Mouse (Mus musculus) stomach, postnatal 0 days (tissue): Measurements from ENCODE around the gene Mcf2l. TPM values are rescaled to one million over a fixed set of nuclear protein-coding genes. Genes with fewer than 3 reads are reported as not detected.

Source experiments
- ATAC-seq: fragments of 200-750 bp; cut with Nextera tagmentation; 2 replicates; pipeline ENCODE4 v1.8.0; 2017; ENCODE audit not compliant: low FRiP score, low TSS enrichment
- DNase-seq: peaks from one replicate; pipeline ENCODE4 v3.0.0-alpha.2; 2016; ENCODE audit warnings: low spot score
- H3K27ac ChIP-seq: fragments of 300-500 bp; sonication (generic); replicated peaks from 2 replicates; pipeline ENCODE4 v1.5.1; 2014; ENCODE audit warnings: mild to moderate bottlenecking, control low read depth
- H3K27me3 ChIP-seq: fragments of 300-500 bp; sonication (generic); 2 replicates; pipeline ENCODE4 v1.6.1; 2014; ENCODE audit warnings: low read length; ENCODE audit not compliant: control insufficient read depth, insufficient read depth
- H3K36me3 ChIP-seq: fragments of 300-500 bp; sonication (generic); 2 replicates; pipeline ENCODE4 v1.6.1; 2014; ENCODE audit warnings: low read length, mixed read lengths; ENCODE audit not compliant: control insufficient read depth, insufficient read depth
- H3K4me1 ChIP-seq: fragments of 300-500 bp; sonication (generic); replicated peaks from 2 replicates; pipeline ENCODE4 v1.6.1; 2014; ENCODE audit warnings: antibody characterized with exemption; ENCODE audit not compliant: control insufficient read depth, insufficient read depth
- H3K4me2 ChIP-seq: fragments of 300-500 bp; sonication (generic); replicated peaks from 2 replicates; pipeline ENCODE4 v1.6.1; 2014; ENCODE audit warnings: low read depth, mild to moderate bottlenecking, control low read depth, moderate library complexity
- H3K4me3 ChIP-seq: fragments of 300-500 bp; sonication (generic); 2 replicates; pipeline ENCODE4 v1.5.1; 2014; ENCODE audit warnings: low read depth, low read length, control low read depth
- H3K9ac ChIP-seq: fragments of 300-500 bp; sonication (generic); 2 replicates; pipeline ENCODE4 v1.6.1; 2014; ENCODE audit warnings: mild to moderate bottlenecking, low read length, control low read depth, mixed read lengths
- H3K9me3 ChIP-seq: fragments of 300-500 bp; sonication (generic); 2 replicates; pipeline ENCODE4 v1.6.1; 2016; ENCODE audit warnings: low read length; ENCODE audit not compliant: control insufficient read depth
- CTCF ChIP-seq: IDR thresholded peaks from 2 replicates; pipeline ENCODE4 v1.5.1; 2016; ENCODE audit warnings: antibody characterized with exemption, low read depth, mild to moderate bottlenecking, moderate library complexity
- EP300 ChIP-seq: optimal IDR thresholded peaks from 2 replicates; pipeline ENCODE3; 2016; ENCODE audit warnings: antibody characterized with exemption
- WGBS: fragments of 180-500 bp; shearing (Covaris S2); extraction: QIAGEN DNeasy Blood & Tissue Kit; methylation state at CpG from one replicate; pipeline ENCODE4 v1.1.7; 2014; 5-methylcytosine and 5-hydroxymethylcytosine counted together
- polyA plus RNA-seq: library from polyadenylated mRNA; unstranded; fragments of >200 nt; fragmentation: Nextera tagmentation; extraction: Ambion mirVana; gene quantifications from 2 replicates; pipeline ENCODE4 v1.2.1, GENCODE M21; 2015

Gene Mcf2l
- polyA plus RNA-seq, 1 experiment from 2014 or later = 9.6 TPM

DNA sequence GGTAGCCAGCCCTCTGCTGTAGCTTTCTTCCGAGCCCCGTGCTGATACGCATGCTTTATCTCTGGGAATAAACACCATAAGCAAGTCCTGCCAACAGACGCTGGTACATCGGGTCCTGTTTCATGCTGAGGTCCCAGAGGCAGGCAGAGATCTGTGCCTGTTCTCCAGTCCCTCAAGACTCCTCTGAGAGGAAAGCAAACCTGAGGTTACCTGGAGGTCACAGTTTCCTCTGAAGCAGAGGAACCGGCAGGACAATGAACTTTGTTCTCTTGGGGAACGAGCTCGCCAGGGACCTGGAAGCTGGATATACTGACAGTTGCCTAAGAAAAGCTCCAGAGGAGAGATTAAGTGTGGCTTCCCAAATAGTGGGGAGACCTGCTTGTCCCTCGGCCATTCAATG, 24.2 kb downstream of the Mcf2l start:
- no peak for TF ChIP-seq EP300
- TF ChIP-seq CTCF = no peak
- H3K9ac ChIP-seq = no peak overlapping the region
- H3K4me2 ChIP-seq = no peak overlapping the region
- no peaks in the 10 kb centered on the region for H3K4me1 ChIP-seq
- no peaks in the 10 kb centered on the region for H3K27me3 ChIP-seq
- no peaks in the 10 kb centered on the region for H3K36me3 ChIP-seq
- no peak overlapping the region for H3K4me3 ChIP-seq
- 27% methylated on average over 9 of the region's 9 CpGs for WGBS
- no peak overlapping the region for H3K27ac ChIP-seq
- H3K9me3 ChIP-seq = no peaks in the 10 kb centered on the region
- ATAC-seq = no peak
- DNase-seq = peak; percentile 24

DNA sequence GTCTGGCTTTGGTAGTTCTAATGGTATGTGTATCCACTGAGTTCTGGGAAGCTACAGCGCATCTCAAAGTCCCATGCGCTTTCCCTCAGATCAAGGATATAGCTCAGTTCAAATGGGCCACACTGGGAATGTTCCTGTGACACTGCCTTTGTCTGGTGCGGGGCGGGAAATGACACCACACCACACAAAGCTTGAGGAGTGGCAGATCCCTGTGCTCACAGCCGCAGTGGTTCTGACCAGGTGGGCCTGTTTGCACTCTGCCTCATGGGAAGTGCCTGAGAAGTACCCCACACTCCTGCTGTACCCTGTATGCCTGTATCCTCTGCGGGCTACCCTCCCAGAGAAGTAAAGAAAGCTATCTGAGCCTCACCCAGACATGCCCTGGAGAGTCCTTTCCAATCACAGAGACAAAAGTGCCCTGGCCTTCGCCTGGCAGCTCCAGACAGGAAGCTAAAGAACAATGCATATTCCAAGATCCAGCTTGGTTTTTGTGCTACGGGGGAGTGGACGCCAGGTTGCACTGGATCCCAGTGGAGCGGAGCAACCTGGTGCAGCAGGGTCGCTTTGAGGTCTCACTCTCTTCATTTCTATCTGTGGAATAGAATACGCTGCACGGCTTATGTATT, 30.3 kb downstream of the Mcf2l start:
- no peak overlapping the region for H3K9ac ChIP-seq
- peak overlapping the region; percentile 49; the same call in 1 of the 2 replicates for H3K27ac ChIP-seq
- H3K4me2 ChIP-seq = no peak overlapping the region
- no peaks in the 10 kb centered on the region for H3K4me1 ChIP-seq
- 70% methylated on average over 13 of the region's 13 CpGs for WGBS
- H3K36me3 ChIP-seq = no peaks in the 10 kb centered on the region
- no peaks in the 10 kb centered on the region for H3K27me3 ChIP-seq
- no peak overlapping the region for H3K4me3 ChIP-seq
- H3K9me3 ChIP-seq = no peaks in the 10 kb centered on the region
- TF ChIP-seq EP300 (no peak), CTCF (no peak)
- ATAC-seq (no peak), DNase-seq (no peak)

DNA sequence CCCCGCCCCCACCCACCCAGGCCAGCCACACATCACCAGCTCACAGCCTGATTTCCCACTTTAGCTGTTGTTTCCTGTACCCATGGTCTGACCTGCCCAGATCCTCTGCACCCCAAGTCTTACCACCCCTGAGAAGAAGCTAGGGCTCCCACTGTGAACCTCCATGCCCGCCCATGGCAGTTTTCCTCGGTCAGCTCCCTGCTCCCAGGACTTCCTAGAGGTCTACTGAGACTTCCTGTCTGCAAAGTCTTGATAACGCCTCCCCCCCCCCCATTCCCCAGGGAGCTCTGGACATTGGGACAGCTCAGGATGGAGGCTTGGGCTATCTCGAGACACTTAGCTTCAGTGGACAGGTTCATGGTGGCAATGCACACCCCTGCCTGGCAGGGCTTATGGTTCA, 31.5 kb downstream of the Mcf2l start:
- no peaks in the 10 kb centered on the region for H3K36me3 ChIP-seq
- H3K27me3 ChIP-seq = no peaks in the 10 kb centered on the region
- H3K9me3 ChIP-seq = no peaks in the 10 kb centered on the region
- no peaks in the 10 kb centered on the region for H3K4me1 ChIP-seq
- H3K27ac ChIP-seq = peak overlapping the region; percentile 56
- ATAC-seq (no peak), DNase-seq (no peak)
- WGBS = 79% methylated on average over 5 of the region's 5 CpGs
- H3K4me3 ChIP-seq = no peak overlapping the region
- no peak overlapping the region for H3K9ac ChIP-seq
- no peak for TF ChIP-seq CTCF
- no peak for TF ChIP-seq EP300
- no peak overlapping the region for H3K4me2 ChIP-seq

DNA sequence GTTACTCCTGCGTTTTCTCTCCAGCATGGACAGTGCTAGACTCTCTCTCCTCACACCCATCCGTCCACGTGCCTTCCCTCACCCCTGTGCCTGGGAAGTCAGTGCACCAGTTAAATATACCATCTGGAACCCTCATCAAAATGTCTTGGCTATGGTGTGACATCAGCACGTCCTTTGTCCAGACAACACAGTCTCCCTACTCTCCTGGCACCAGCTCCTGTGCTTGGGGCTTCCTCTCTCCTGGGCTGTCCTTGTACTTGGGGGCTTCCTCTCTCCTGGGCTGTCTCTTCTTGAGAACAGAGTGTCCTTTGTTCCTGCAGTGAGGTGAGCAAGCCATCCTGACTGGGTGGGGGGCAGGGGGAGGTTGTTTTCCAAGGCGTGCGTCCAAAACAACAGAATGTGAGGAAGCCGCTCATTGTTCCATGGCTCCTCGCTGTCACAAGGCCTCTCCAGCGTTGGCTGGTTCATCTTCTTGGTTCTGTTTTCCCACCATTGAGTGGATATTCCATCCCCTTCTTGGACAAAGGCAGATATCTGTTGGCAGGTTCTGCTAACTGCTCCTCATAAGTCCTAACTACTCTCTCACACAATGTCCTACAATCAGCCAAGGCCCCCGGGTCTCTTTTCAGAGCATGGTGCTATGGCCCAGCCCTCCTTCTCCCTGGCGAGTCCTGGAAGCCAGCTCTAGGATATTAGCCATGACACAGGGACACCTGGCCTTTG, 32.2 kb downstream of the Mcf2l start:
- Histone ChIP-seq H3K4me1 (no peaks in the 10 kb centered on the region), H3K4me2 (no peak overlapping the region), H3K4me3 (no peak overlapping the region), H3K9me3 (no peaks in the 10 kb centered on the region), H3K9ac (no peak overlapping the region), H3K27ac (peak overlapping the region; percentile 56), H3K27me3 (no peaks in the 10 kb centered on the region), H3K36me3 (no peaks in the 10 kb centered on the region)
- ATAC-seq (peak; percentile 42; the same call in 1 of the 2 replicates), DNase-seq (no peak)
- no peak for TF ChIP-seq EP300
- 72% methylated on average over 11 of the region's 11 CpGs for WGBS

DNA sequence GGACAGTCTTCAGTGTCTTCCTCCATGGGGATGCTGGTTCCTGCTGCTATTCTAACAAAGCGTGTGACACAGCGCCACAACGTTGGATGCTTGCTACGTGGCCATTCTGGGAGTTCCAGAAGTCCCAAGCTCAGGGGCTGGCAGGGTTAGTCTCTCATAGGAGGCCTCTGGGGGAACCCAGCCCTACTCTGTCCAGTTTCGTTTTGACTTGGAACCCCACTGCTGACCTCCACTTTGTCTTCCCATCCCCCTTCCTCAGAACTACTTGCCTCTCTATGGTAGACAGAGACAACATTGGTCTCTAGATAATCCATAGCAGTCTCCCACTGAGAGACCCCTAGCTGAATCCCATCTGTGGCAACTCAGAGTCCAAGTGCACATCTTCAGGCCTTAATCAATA, 33.0 kb downstream of the Mcf2l start:
- TF ChIP-seq CTCF (no peak), EP300 (no peak)
- H3K9ac ChIP-seq = no peak overlapping the region
- no peaks in the 10 kb centered on the region for H3K36me3 ChIP-seq
- no peaks in the 10 kb centered on the region for H3K27me3 ChIP-seq
- DNase-seq (no peak), ATAC-seq (no peak)
- 71% methylated on average over 5 of the region's 5 CpGs for WGBS
- H3K27ac ChIP-seq = 0 out of 2 replicates have a peak overlapping the region, but pooled peaks have one; percentile 30
- no peaks in the 10 kb centered on the region for H3K9me3 ChIP-seq
- no peak overlapping the region for H3K4me3 ChIP-seq
- H3K4me1 ChIP-seq = no peaks in the 10 kb centered on the region
- no peak overlapping the region for H3K4me2 ChIP-seq

DNA sequence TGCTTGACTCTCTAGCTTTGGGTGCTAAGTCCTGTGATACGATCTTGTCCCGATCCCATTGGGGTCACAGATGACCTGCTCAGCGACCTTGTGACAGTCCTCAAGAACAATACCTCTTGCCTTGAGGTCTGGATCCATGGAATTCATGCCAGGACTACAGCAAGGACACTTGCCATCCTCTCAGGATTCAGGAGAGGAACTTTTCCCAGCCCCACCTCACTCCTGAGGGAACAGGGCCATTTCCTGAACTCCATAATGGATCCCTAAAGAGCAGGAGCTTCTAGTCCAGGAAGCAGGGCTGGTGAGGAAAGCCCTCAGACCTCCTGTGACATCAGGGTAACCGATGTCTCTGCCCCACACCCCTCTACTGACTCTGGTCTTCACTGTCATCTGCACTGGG, 34.1 kb downstream of the Mcf2l start:
- no peaks in the 10 kb centered on the region for H3K9me3 ChIP-seq
- no peak overlapping the region for H3K4me2 ChIP-seq
- ATAC-seq = no peak
- no peak overlapping the region for H3K4me3 ChIP-seq
- no peak overlapping the region for H3K27ac ChIP-seq
- 75% methylated on average over 4 of the region's 4 CpGs for WGBS
- no peaks in the 10 kb centered on the region for H3K36me3 ChIP-seq
- H3K9ac ChIP-seq = no peak overlapping the region
- H3K27me3 ChIP-seq = no peaks in the 10 kb centered on the region
- no peak for TF ChIP-seq CTCF
- TF ChIP-seq EP300 = no peak
- no peaks in the 10 kb centered on the region for H3K4me1 ChIP-seq
- DNase-seq = no peak
